Mouse (Mus musculus) left cerebral cortex, adult 18-20 months (tissue): ENCODE data around the gene Etv1. TPM values are rescaled to one million over a fixed set of nuclear protein-coding genes. Genes with fewer than 3 reads are reported as not detected.

Experiments used
- DNase-seq, 2 experiments: peaks; one replicate each; pipeline ENCODE4 v3.0.0; 2021 to 2022; ENCODE audit warnings: low spot score in 2 of 2, mixed read lengths in 1 of 2
- total RNA-seq, 2 experiments: library from RNA; stranded (reverse); gene quantifications; 2 replicates each; pipeline ENCODE4 v1.2.3; 2021

The Etv1 gene
- total RNA-seq, 2 experiments from 2014 or later = 60.7 to 61.6 TPM

DNA sequence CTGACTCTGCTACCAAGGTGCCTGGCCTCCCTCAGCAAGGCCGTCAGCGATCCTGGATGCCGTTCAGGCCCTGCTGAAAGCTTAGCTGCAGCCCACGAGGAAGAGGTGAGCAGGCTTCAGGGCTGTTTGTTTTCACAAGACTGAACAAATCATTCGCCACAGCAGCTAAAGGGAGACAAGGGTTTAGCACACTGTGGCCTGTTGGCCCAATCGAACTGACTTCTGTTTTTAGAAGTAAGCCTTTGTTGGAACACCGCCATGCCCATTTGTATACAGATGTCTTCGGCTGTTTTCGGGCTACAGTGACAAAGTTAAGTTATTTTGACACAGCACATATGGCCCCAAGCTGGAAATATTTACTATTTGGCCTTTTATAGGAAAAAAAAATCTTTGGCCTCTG is 127.6 kb downstream of the Etv1 start:
- DNase-seq = no peak

DNA sequence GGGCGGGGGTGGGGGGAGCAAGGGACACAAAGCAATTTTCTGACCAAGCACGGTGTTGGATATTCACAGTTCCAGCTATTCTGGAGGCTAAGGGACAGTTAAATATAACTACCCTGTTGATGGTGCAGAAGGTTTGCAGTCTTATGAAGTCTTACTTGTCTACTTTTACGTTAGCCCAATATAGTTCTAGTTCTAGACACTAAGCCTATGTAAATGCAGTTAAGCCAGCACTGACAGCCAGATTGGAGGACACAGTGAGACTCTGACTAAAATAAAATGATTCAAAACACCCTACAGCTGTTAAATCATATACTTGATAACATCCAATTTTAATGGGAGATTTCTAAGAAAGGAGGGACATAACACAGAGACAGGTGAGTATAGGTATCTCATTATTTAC is 129.8 kb downstream of the Etv1 start:
- DNase-seq = no peak
